Mouse (Mus musculus) ES-E14 (cell line): ENCODE results near the gene Nav1.

Experiments used
- CHD2 ChIP-seq: IDR thresholded peaks from 2 replicates; pipeline ENCODE4 v1.6.1; 2014; ENCODE audit warnings: mild to moderate bottlenecking, low read depth, low read length, inconsistent platforms
- MAFK ChIP-seq: IDR thresholded peaks from 2 replicates; pipeline ENCODE4 v1.6.1; 2014; ENCODE audit warnings: mild to moderate bottlenecking, low read depth, low read length, inconsistent platforms; ENCODE audit not compliant: insufficient read depth
- ZC3H11A ChIP-seq: IDR thresholded peaks from 2 replicates; pipeline ENCODE4 v1.6.1; 2012; ENCODE audit warnings: low read depth, mild to moderate bottlenecking, inconsistent platforms, low read length, borderline replicate concordance

GRCm38 (mm10) chr1:135583081-135583677, 23.9 kb downstream of the Nav1 start:
- no peak for TF ChIP-seq MAFK
- TF ChIP-seq CHD2 = no peak
- no peak for TF ChIP-seq ZC3H11A
